Mouse (Mus musculus) lung, postnatal 10 days (tissue): ENCODE measurements around the gene Rrp8.

Experiments
- DNase-seq: peaks from one replicate; pipeline ENCODE4 v3.0.0; 2021

Rrp8 gene

DNA sequence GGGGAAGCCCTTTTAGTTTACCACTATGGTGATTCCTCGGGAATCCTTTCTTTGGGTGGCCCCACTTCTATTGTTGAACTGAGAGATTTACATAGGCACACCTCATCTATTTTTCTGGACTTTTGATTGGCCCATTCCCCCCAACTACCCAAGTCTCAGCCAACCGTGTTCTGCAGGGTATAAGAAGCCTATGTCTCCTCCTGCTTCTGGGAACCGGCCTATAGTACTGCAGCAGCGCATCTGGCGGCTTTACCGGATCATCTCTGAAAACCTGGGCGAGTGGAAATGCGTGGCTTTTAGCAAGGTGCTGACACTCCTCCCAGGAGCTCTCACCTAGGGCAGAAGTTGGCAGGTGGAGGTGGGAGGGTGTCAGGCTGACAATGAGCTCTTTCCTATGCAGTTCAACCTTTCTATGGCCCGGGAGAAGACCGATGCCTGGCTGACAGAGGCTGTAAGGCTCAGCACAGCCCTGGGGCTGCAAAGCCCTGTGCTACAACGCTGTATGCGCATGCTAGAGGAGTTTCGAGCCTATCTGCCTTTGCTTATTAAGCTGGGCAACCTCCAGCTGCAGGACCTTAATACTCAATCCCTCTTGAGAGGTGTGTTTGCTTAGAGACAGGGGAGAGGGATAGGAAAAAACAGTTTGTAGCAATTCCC lies 51.5 kb downstream of the Rrp8 start:
- DNase-seq = no peak
